Mouse (Mus musculus): ENCODE data around the gene Snrpd2. TPM values are rescaled to one million over a fixed set of nuclear protein-coding genes. Genes with fewer than 3 reads are reported as not detected.
"Not testable (repeated sequence)": the region's sequence is repeated elsewhere in the genome, so short reads cannot be mapped to it uniquely, and the experiment has no call there.

Gene Snrpd2
- polyA plus RNA-seq, 1 experiment, result 20.1 TPM

GRCm38 (mm10) chr7:19147497-19148045, 2.0 kb upstream of the Snrpd2 start:
- WGBS, result 41% methylated on average over 6 of the region's 6 CpGs
- Histone ChIP-seq H3K4me1 (ENCODE audit: control insufficient read depth, insufficient read depth, low read length) (peaks cover 4% of the 10 kb centered on the region; the same call in 1 of the 2 replicates), H3K4me3 (replicated peaks; ENCODE audit: extremely low read depth, low read depth, low read length) (no peak overlapping the region)
- no peak for TF ChIP-seq CTCF (IDR thresholded peaks at IDR 0.05; ENCODE audit: insufficient read depth, low read length)
- TF ChIP-seq POLR2A (IDR thresholded peaks at IDR 0.05; ENCODE audit: borderline replicate concordance, extremely low read depth, low read depth, low read length), result no peak
- DNase-seq, result no peak

GRCm38 (mm10) chr7:19148180-19148874, 1.2 kb upstream of the Snrpd2 start:
- Histone ChIP-seq H3K4me3 (replicated peaks; ENCODE audit: extremely low read depth, low read depth, low read length) (peak overlapping the region; percentile 79), H3K4me1 (ENCODE audit: control insufficient read depth, insufficient read depth, low read length) (peaks cover 4% of the 10 kb centered on the region; the same call in 1 of the 2 replicates)
- no peak for TF ChIP-seq POLR2A (IDR thresholded peaks at IDR 0.05; ENCODE audit: borderline replicate concordance, extremely low read depth, low read depth, low read length)
- no peak for TF ChIP-seq CTCF (IDR thresholded peaks at IDR 0.05; ENCODE audit: insufficient read depth, low read length)
- WGBS, result 7% methylated on average over 20 of the region's 20 CpGs
- no peak for DNase-seq

GRCm38 (mm10) chr7:19148875-19149541, 514 bp upstream of the Snrpd2 start, which contains the start of gene Qpctl:
Gene Qpctl, minus strand, starts transcription at chr7:19149291.
- TF ChIP-seq POLR2A (IDR thresholded peaks at IDR 0.05; ENCODE audit: borderline replicate concordance, extremely low read depth, low read depth, low read length) (peak; percentile 48; the same call in 1 of the 2 replicates), CTCF (IDR thresholded peaks at IDR 0.05; ENCODE audit: insufficient read depth, low read length) (no peak)
- DNase-seq, result peak; percentile 97
- under 1% methylated on average over 43 of the region's 43 CpGs for WGBS
- H3K4me3 ChIP-seq (replicated peaks; ENCODE audit: extremely low read depth, low read depth, low read length), result peak within 1 kb of the TSS; percentile 94
- peaks cover 4% of the 10 kb centered on the region; the same call in 1 of the 2 replicates for H3K4me1 ChIP-seq (ENCODE audit: control insufficient read depth, insufficient read depth, low read length)

- H3K4me1 ChIP-seq (ENCODE audit: control insufficient read depth, insufficient read depth, low read length); DNase-seq; H3K4me3 ChIP-seq (replicated peaks; ENCODE audit: extremely low read depth, low read depth, low read length): not testable (repeated sequence)
- 84% methylated on average over 10 of the region's 10 CpGs for WGBS
Measured at GRCm38 (mm10) chr7:19151121-19151520, 1.6 kb downstream of the Snrpd2 start.

- no peak for DNase-seq
- TF ChIP-seq POLR2A (IDR thresholded peaks at IDR 0.05; ENCODE audit: borderline replicate concordance, extremely low read depth, low read depth, low read length), result no peak
- TF ChIP-seq CTCF (IDR thresholded peaks at IDR 0.05; ENCODE audit: insufficient read depth, low read length), result no peak
- 73% methylated on average over 8 of the region's 8 CpGs for WGBS
- no peak overlapping the region for H3K4me3 ChIP-seq (replicated peaks; ENCODE audit: extremely low read depth, low read depth, low read length)
- no peaks in the 10 kb centered on the region; the same call in none of the 2 replicates for H3K4me1 ChIP-seq (ENCODE audit: control insufficient read depth, insufficient read depth, low read length)
Measured at GRCm38 (mm10) chr7:19154796-19155195, 5.3 kb downstream of the Snrpd2 start.

- TF ChIP-seq POLR2A (IDR thresholded peaks at IDR 0.05; ENCODE audit: borderline replicate concordance, extremely low read depth, low read depth, low read length) (no peak), CTCF (IDR thresholded peaks at IDR 0.05; ENCODE audit: insufficient read depth, low read length) (no peak)
- no peaks in the 10 kb centered on the region; the same call in none of the 2 replicates for H3K4me1 ChIP-seq (ENCODE audit: control insufficient read depth, insufficient read depth, low read length)
- 67% methylated on average over 13 of the region's 13 CpGs for WGBS
- no peak overlapping the region for H3K4me3 ChIP-seq (replicated peaks; ENCODE audit: extremely low read depth, low read depth, low read length)
- no peak for DNase-seq
Measured at GRCm38 (mm10) chr7:19155825-19156475, 6.4 kb downstream of the Snrpd2 start.

- Histone ChIP-seq H3K4me1 (ENCODE audit: control insufficient read depth, insufficient read depth, low read length) (no peaks in the 10 kb centered on the region; the same call in none of the 2 replicates), H3K4me3 (replicated peaks; ENCODE audit: extremely low read depth, low read depth, low read length) (no peak overlapping the region)
- peak; percentile 90 for DNase-seq
- TF ChIP-seq CTCF (IDR thresholded peaks at IDR 0.05; ENCODE audit: insufficient read depth, low read length) (peak; percentile 65), POLR2A (IDR thresholded peaks at IDR 0.05; ENCODE audit: borderline replicate concordance, extremely low read depth, low read depth, low read length) (no peak)
- WGBS, result 5% methylated on average over 30 of the region's 30 CpGs
Measured at GRCm38 (mm10) chr7:19157160-19157800, 7.8 kb downstream of the Snrpd2 start.

- 69% methylated on average over 11 of the region's 11 CpGs for WGBS
- DNase-seq, result no peak
- no peak overlapping the region for H3K4me3 ChIP-seq (replicated peaks; ENCODE audit: extremely low read depth, low read depth, low read length)
- TF ChIP-seq CTCF (IDR thresholded peaks at IDR 0.05; ENCODE audit: insufficient read depth, low read length) (no peak), POLR2A (IDR thresholded peaks at IDR 0.05; ENCODE audit: borderline replicate concordance, extremely low read depth, low read depth, low read length) (no peak)
- H3K4me1 ChIP-seq (ENCODE audit: control insufficient read depth, insufficient read depth, low read length), result no peaks in the 10 kb centered on the region; the same call in none of the 2 replicates
Measured at GRCm38 (mm10) chr7:19158601-19159000, 9.1 kb downstream of the Snrpd2 start.

- TF ChIP-seq CTCF (IDR thresholded peaks at IDR 0.05; ENCODE audit: insufficient read depth, low read length) (no peak), POLR2A (IDR thresholded peaks at IDR 0.05; ENCODE audit: borderline replicate concordance, extremely low read depth, low read depth, low read length) (no peak)
- H3K4me3 ChIP-seq (replicated peaks; ENCODE audit: extremely low read depth, low read depth, low read length), result no peak overlapping the region
- WGBS, result 22% methylated on average over 18 of the region's 18 CpGs
- H3K4me1 ChIP-seq (ENCODE audit: control insufficient read depth, insufficient read depth, low read length), result no peaks in the 10 kb centered on the region; the same call in none of the 2 replicates
- DNase-seq, result no peak
Measured at GRCm38 (mm10) chr7:19159411-19159810, 9.9 kb downstream of the Snrpd2 start.

Data from lung, adult 2 months (tissue).